Mouse (Mus musculus): ENCODE measurements at regions not wholly inside any gene's neighbourhood (a gene's known extent, or its start where the extent isn't known, plus 50 kb on each side); places are given as distances from the start of the nearest gene placed in this dataset.

- no peak overlapping the region for H3K27ac ChIP-seq (ENCODE audit: low read depth, low read length)
- H3K27me3 ChIP-seq (ENCODE audit: control insufficient read depth, insufficient read depth, low read length), result no peaks in the 10 kb centered on the region
- H3K4me1 ChIP-seq (replicated peaks; ENCODE audit: control insufficient read depth, insufficient read depth, low read length), result no peaks in the 10 kb centered on the region
- no peak for DNase-seq (ENCODE audit: low spot score)
- ATAC-seq (replicated peaks; ENCODE audit: low FRiP score), result no peak
- no peak overlapping the region for H3K9ac ChIP-seq (ENCODE audit: low read length)
- no peak overlapping the region for H3K4me2 ChIP-seq (ENCODE audit: low read depth, low read length, severe bottlenecking)
- H3K9me3 ChIP-seq (ENCODE audit: control insufficient read depth, low read length), result no peaks in the 10 kb centered on the region
- no peak overlapping the region for H3K4me3 ChIP-seq (ENCODE audit: low read depth, low read length)
- H3K36me3 ChIP-seq (ENCODE audit: control insufficient read depth, insufficient read depth, low read length), result no peaks in the 10 kb centered on the region
Measured at GRCm38 (mm10) chr2:160111176-160111692, 222.7 kb downstream of the Gm826 start.

GRCm38 (mm10) chr2:160093078-160093477 is 240.9 kb downstream of the Gm826 start:
- Histone ChIP-seq H3K4me3 (ENCODE audit: low read depth, low read length) (no peak overlapping the region), H3K4me1 (replicated peaks; ENCODE audit: control insufficient read depth, insufficient read depth, low read length) (no peaks in the 10 kb centered on the region), H3K4me2 (ENCODE audit: low read depth, low read length, severe bottlenecking) (no peak overlapping the region), H3K27ac (ENCODE audit: low read depth, low read length) (no peak overlapping the region), H3K9ac (ENCODE audit: low read length) (no peak overlapping the region), H3K27me3 (ENCODE audit: control insufficient read depth, insufficient read depth, low read length) (no peaks in the 10 kb centered on the region), H3K9me3 (ENCODE audit: control insufficient read depth, low read length) (no peaks in the 10 kb centered on the region), H3K36me3 (ENCODE audit: control insufficient read depth, insufficient read depth, low read length) (no peaks in the 10 kb centered on the region)
- ATAC-seq (replicated peaks; ENCODE audit: low FRiP score), result no peak
- WGBS, result 31% methylated on average over 12 of the region's 12 CpGs
- DNase-seq (ENCODE audit: low spot score), result no peak

GRCm38 (mm10) chr2:160085999-160086398 is 248.0 kb downstream of the Gm826 start:
- H3K27ac ChIP-seq (ENCODE audit: low read depth, low read length), result no peak overlapping the region
- H3K9ac ChIP-seq (ENCODE audit: low read length), result no peak overlapping the region
- H3K4me1 ChIP-seq (replicated peaks; ENCODE audit: control insufficient read depth, insufficient read depth, low read length), result no peaks in the 10 kb centered on the region
- WGBS, result 84% methylated on average over 4 of the region's 4 CpGs
- ATAC-seq (replicated peaks; ENCODE audit: low FRiP score) (no peak), DNase-seq (ENCODE audit: low spot score) (no peak)
- H3K27me3 ChIP-seq (ENCODE audit: control insufficient read depth, insufficient read depth, low read length), result no peaks in the 10 kb centered on the region
- H3K36me3 ChIP-seq (ENCODE audit: control insufficient read depth, insufficient read depth, low read length), result no peaks in the 10 kb centered on the region
- no peak overlapping the region for H3K4me2 ChIP-seq (ENCODE audit: low read depth, low read length, severe bottlenecking)
- H3K9me3 ChIP-seq (ENCODE audit: control insufficient read depth, low read length), result no peaks in the 10 kb centered on the region
- no peak overlapping the region for H3K4me3 ChIP-seq (ENCODE audit: low read depth, low read length)

- Histone ChIP-seq H3K36me3 (ENCODE audit: control insufficient read depth, insufficient read depth, low read length) (no peaks in the 10 kb centered on the region), H3K27ac (ENCODE audit: low read depth, low read length) (no peak overlapping the region), H3K9me3 (ENCODE audit: control insufficient read depth, low read length) (no peaks in the 10 kb centered on the region), H3K27me3 (ENCODE audit: control insufficient read depth, insufficient read depth, low read length) (no peaks in the 10 kb centered on the region), H3K4me2 (ENCODE audit: low read depth, low read length, severe bottlenecking) (no peak overlapping the region), H3K9ac (ENCODE audit: low read length) (no peak overlapping the region), H3K4me3 (ENCODE audit: low read depth, low read length) (no peak overlapping the region), H3K4me1 (replicated peaks; ENCODE audit: control insufficient read depth, insufficient read depth, low read length) (no peaks in the 10 kb centered on the region)
- WGBS, result 92% methylated on average over 4 of the region's 4 CpGs
- DNase-seq (ENCODE audit: low spot score), result no peak
- no peak for ATAC-seq (replicated peaks; ENCODE audit: low FRiP score)
Measured at GRCm38 (mm10) chr2:160083674-160084073, 250.3 kb downstream of the Gm826 start.

GRCm38 (mm10) chr2:160082106-160082653 is 251.8 kb downstream of the Gm826 start:
- no peak overlapping the region for H3K4me3 ChIP-seq (ENCODE audit: low read depth, low read length)
- H3K27ac ChIP-seq (ENCODE audit: low read depth, low read length), result no peak overlapping the region
- no peak overlapping the region for H3K4me2 ChIP-seq (ENCODE audit: low read depth, low read length, severe bottlenecking)
- no peaks in the 10 kb centered on the region for H3K9me3 ChIP-seq (ENCODE audit: control insufficient read depth, low read length)
- no peak for DNase-seq (ENCODE audit: low spot score)
- H3K4me1 ChIP-seq (replicated peaks; ENCODE audit: control insufficient read depth, insufficient read depth, low read length), result no peaks in the 10 kb centered on the region
- no peaks in the 10 kb centered on the region for H3K36me3 ChIP-seq (ENCODE audit: control insufficient read depth, insufficient read depth, low read length)
- no peaks in the 10 kb centered on the region for H3K27me3 ChIP-seq (ENCODE audit: control insufficient read depth, insufficient read depth, low read length)
- no peak for ATAC-seq (replicated peaks; ENCODE audit: low FRiP score)
- 81% methylated on average over 5 of the region's 5 CpGs for WGBS
- no peak overlapping the region for H3K9ac ChIP-seq (ENCODE audit: low read length)

GRCm38 (mm10) chr2:160075694-160076093 is 258.3 kb downstream of the Gm826 start:
- Histone ChIP-seq H3K9me3 (ENCODE audit: control insufficient read depth, low read length) (no peaks in the 10 kb centered on the region), H3K36me3 (ENCODE audit: control insufficient read depth, insufficient read depth, low read length) (no peaks in the 10 kb centered on the region), H3K9ac (ENCODE audit: low read length) (no peak overlapping the region), H3K4me1 (replicated peaks; ENCODE audit: control insufficient read depth, insufficient read depth, low read length) (no peaks in the 10 kb centered on the region), H3K4me3 (ENCODE audit: low read depth, low read length) (no peak overlapping the region), H3K27ac (ENCODE audit: low read depth, low read length) (no peak overlapping the region), H3K27me3 (ENCODE audit: control insufficient read depth, insufficient read depth, low read length) (no peaks in the 10 kb centered on the region), H3K4me2 (ENCODE audit: low read depth, low read length, severe bottlenecking) (no peak overlapping the region)
- ATAC-seq (replicated peaks; ENCODE audit: low FRiP score), result no peak
- no peak for DNase-seq (ENCODE audit: low spot score)
- 83% methylated on average over 3 of the region's 3 CpGs for WGBS

GRCm38 (mm10) chr2:160070441-160070840 is 263.5 kb downstream of the Gm826 start:
- Histone ChIP-seq H3K9ac (ENCODE audit: low read length) (no peak overlapping the region), H3K9me3 (ENCODE audit: control insufficient read depth, low read length) (no peaks in the 10 kb centered on the region), H3K27ac (ENCODE audit: low read depth, low read length) (no peak overlapping the region), H3K36me3 (ENCODE audit: control insufficient read depth, insufficient read depth, low read length) (no peaks in the 10 kb centered on the region), H3K27me3 (ENCODE audit: control insufficient read depth, insufficient read depth, low read length) (no peaks in the 10 kb centered on the region), H3K4me2 (ENCODE audit: low read depth, low read length, severe bottlenecking) (no peak overlapping the region), H3K4me1 (replicated peaks; ENCODE audit: control insufficient read depth, insufficient read depth, low read length) (0 out of 2 replicates have a peak, but pooled peaks cover 2% of the 10 kb centered on the region), H3K4me3 (ENCODE audit: low read depth, low read length) (no peak overlapping the region)
- ATAC-seq (replicated peaks; ENCODE audit: low FRiP score) (no peak), DNase-seq (ENCODE audit: low spot score) (no peak)
- 85% methylated on average over 2 of the region's 2 CpGs for WGBS

GRCm38 (mm10) chr2:160068772-160069171 is 265.2 kb downstream of the Gm826 start:
- H3K4me3 ChIP-seq (ENCODE audit: low read depth, low read length), result no peak overlapping the region
- no peaks in the 10 kb centered on the region for H3K36me3 ChIP-seq (ENCODE audit: control insufficient read depth, insufficient read depth, low read length)
- H3K4me1 ChIP-seq (replicated peaks; ENCODE audit: control insufficient read depth, insufficient read depth, low read length), result 0 out of 2 replicates have a peak, but pooled peaks cover 2% of the 10 kb centered on the region
- DNase-seq (ENCODE audit: low spot score) (no peak), ATAC-seq (replicated peaks; ENCODE audit: low FRiP score) (no peak)
- H3K27ac ChIP-seq (ENCODE audit: low read depth, low read length), result no peak overlapping the region
- peaks cover 3% of the 10 kb centered on the region; the same call in 1 of the 2 replicates for H3K27me3 ChIP-seq (ENCODE audit: control insufficient read depth, insufficient read depth, low read length)
- no peak overlapping the region for H3K4me2 ChIP-seq (ENCODE audit: low read depth, low read length, severe bottlenecking)
- no peaks in the 10 kb centered on the region for H3K9me3 ChIP-seq (ENCODE audit: control insufficient read depth, low read length)
- H3K9ac ChIP-seq (ENCODE audit: low read length), result no peak overlapping the region
- WGBS, result 83% methylated on average over 4 of the region's 4 CpGs

GRCm38 (mm10) chr2:160067904-160068303 is 266.1 kb downstream of the Gm826 start:
- no peaks in the 10 kb centered on the region for H3K36me3 ChIP-seq (ENCODE audit: control insufficient read depth, insufficient read depth, low read length)
- no peak overlapping the region for H3K27ac ChIP-seq (ENCODE audit: low read depth, low read length)
- H3K4me3 ChIP-seq (ENCODE audit: low read depth, low read length), result no peak overlapping the region
- 84% methylated on average over 9 of the region's 9 CpGs for WGBS
- H3K4me1 ChIP-seq (replicated peaks; ENCODE audit: control insufficient read depth, insufficient read depth, low read length), result 0 out of 2 replicates have a peak, but pooled peaks cover 2% of the 10 kb centered on the region
- H3K27me3 ChIP-seq (ENCODE audit: control insufficient read depth, insufficient read depth, low read length), result peaks cover 3% of the 10 kb centered on the region; the same call in 1 of the 2 replicates
- no peak overlapping the region for H3K4me2 ChIP-seq (ENCODE audit: low read depth, low read length, severe bottlenecking)
- no peak overlapping the region for H3K9ac ChIP-seq (ENCODE audit: low read length)
- no peaks in the 10 kb centered on the region for H3K9me3 ChIP-seq (ENCODE audit: control insufficient read depth, low read length)
- ATAC-seq (replicated peaks; ENCODE audit: low FRiP score) (no peak), DNase-seq (ENCODE audit: low spot score) (no peak)

Measured in forebrain, embryonic 11.5 days (tissue).